In the genomic region with DNA sequence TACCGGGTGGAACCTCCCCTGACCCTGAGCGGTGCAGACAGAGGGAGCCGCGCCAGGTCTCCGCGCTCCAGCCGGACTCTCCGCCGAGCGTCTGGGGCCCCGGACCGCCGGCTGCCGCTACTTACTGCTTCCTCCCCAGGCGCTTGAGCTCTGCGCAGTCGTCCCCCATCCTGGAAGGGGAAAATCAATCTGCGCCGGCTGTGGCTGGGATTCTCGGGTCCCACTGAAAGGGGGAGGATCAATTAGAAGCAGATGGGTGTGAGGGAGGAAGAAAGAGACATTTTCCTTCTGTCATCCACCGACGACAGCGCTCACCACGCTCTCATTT, we compare ENCODE assay signal across 14 mouse cellular contexts. TPM values are rescaled to one million over a fixed set of nuclear protein-coding genes. Genes with fewer than 3 reads are reported as not detected.
DNase-seq lines count a peak whose midpoint lies in the region; ATAC-seq and TF ChIP-seq lines count a peak whose summit lies in the region.
"Had no signal": no experiment of that assay in that cellular context is flagged by ENCODE, and none has a peak within 500 bp of the region (broad histone marks: within the 10 kb centered on the region; RNA-seq: fewer than 3 reads in every experiment).

No protein-coding gene starts in this region.

- DNase-seq in heart, embryonic 10.5 days (ENCODE audit: low spot score): no peak
- no peak for DNase-seq in heart, adult 8-10 months (ENCODE audit: low spot score)
- DNase-seq in kidney, postnatal 0 days (ENCODE audit: low spot score): no peak
- DNase-seq in kidney, adult 11 months: no peak
- no peak for DNase-seq in embryonic facial prominence, embryonic 14.5 days (ENCODE audit: low spot score)
- no peak for DNase-seq in gastrocnemius, postnatal 4 days (ENCODE audit: low spot score in 2 of 2)
- no peak for DNase-seq in cerebellum, postnatal 4 days (ENCODE audit: low spot score in 2 of 2)
- DNase-seq: adrenal gland, postnatal 25 days; lung, embryonic 14.5 days; thymus, postnatal 25 days had no signal

- no peak for TF ChIP-seq CTCF in kidney, postnatal 0 days (IDR thresholded peaks at IDR 0.05; ENCODE audit: low read depth)

- no peak overlapping the region for H3K27ac ChIP-seq in heart, embryonic 10.5 days
- H3K27ac ChIP-seq in kidney, postnatal 0 days: no peak overlapping the region
- H3K27ac ChIP-seq in embryonic facial prominence, embryonic 14.5 days (replicated peaks; ENCODE audit: low read depth, low read length): no peak overlapping the region
- no peak overlapping the region for H3K27ac ChIP-seq in neural tube, embryonic 12.5 days
- H3K27ac ChIP-seq: layer of hippocampus, adult 2 months had no signal

- peaks cover 44% of the 10 kb centered on the region for H3K4me1 ChIP-seq in heart, embryonic 10.5 days
- 0 out of 2 replicates have a peak, but pooled peaks cover 5% of the 10 kb centered on the region for H3K4me1 ChIP-seq in kidney, postnatal 0 days (replicated peaks; ENCODE audit: insufficient read depth, low read length)
- peaks cover 3% of the 10 kb centered on the region; the same call in 1 of the 2 replicates for H3K4me1 ChIP-seq in embryonic facial prominence, embryonic 14.5 days (ENCODE audit: control insufficient read depth, insufficient read depth, low read length)
- H3K4me1 ChIP-seq in neural tube, embryonic 12.5 days: peaks cover 18% of the 10 kb centered on the region

- WGBS in heart, embryonic 10.5 days: 0% methylated on average over 20 of the region's 24 CpGs
- under 1% methylated on average over 24 of the region's 24 CpGs for WGBS in kidney, postnatal 0 days
- whole genome bisulfite sequencing in embryonic facial prominence, embryonic 14.5 days: 1% methylated on average over 17 of the region's 24 CpGs
- WGBS in neural tube, embryonic 12.5 days: 0% methylated on average over 20 of the region's 24 CpGs

- no peaks in the 10 kb centered on the region for H3K36me3 ChIP-seq in heart, embryonic 10.5 days
- no peaks in the 10 kb centered on the region for H3K36me3 ChIP-seq in kidney, postnatal 0 days (ENCODE audit: insufficient read depth, low read length)
- no peaks in the 10 kb centered on the region for H3K36me3 ChIP-seq in embryonic facial prominence, embryonic 14.5 days (ENCODE audit: control insufficient read depth, insufficient read depth, low read length)
- no peaks in the 10 kb centered on the region for H3K36me3 ChIP-seq in neural tube, embryonic 12.5 days

- H3K9me3 ChIP-seq in heart, embryonic 10.5 days: no peaks in the 10 kb centered on the region
- no peaks in the 10 kb centered on the region for H3K9me3 ChIP-seq in kidney, postnatal 0 days (replicated peaks; ENCODE audit: low read length)
- H3K9me3 ChIP-seq in embryonic facial prominence, embryonic 14.5 days (ENCODE audit: control insufficient read depth, low read length): no peaks in the 10 kb centered on the region
- H3K9me3 ChIP-seq in neural tube, embryonic 12.5 days: no peaks in the 10 kb centered on the region

- peak overlapping the region; percentile 44 for H3K4me3 ChIP-seq in heart, embryonic 10.5 days
- H3K4me3 ChIP-seq in kidney, postnatal 0 days (replicated peaks; ENCODE audit: low read depth, low read length): 0 out of 2 replicates have a peak overlapping the region, but pooled peaks have one; percentile 5
- peak overlapping the region; percentile 24 for H3K4me3 ChIP-seq in embryonic facial prominence, embryonic 14.5 days (ENCODE audit: low read depth, low read length)
- no peak overlapping the region for H3K4me3 ChIP-seq in neural tube, embryonic 12.5 days
- H3K4me3 ChIP-seq: layer of hippocampus, adult 2 months had no signal

- peaks cover 99% of the 10 kb centered on the region for H3K27me3 ChIP-seq in heart, embryonic 10.5 days (ENCODE audit: insufficient read depth, poor library complexity, severe bottlenecking)
- peaks cover 89% of the 10 kb centered on the region for H3K27me3 ChIP-seq in kidney, postnatal 0 days (ENCODE audit: insufficient read depth, low read length)
- peaks cover 99% of the 10 kb centered on the region for H3K27me3 ChIP-seq in embryonic facial prominence, embryonic 14.5 days (replicated peaks; ENCODE audit: control insufficient read depth, insufficient read depth, low read length)
- H3K27me3 ChIP-seq in neural tube, embryonic 12.5 days (replicated peaks): peaks cover 99% of the 10 kb centered on the region

- H3K9ac ChIP-seq in kidney, postnatal 0 days (ENCODE audit: low read depth, low read length): no peak overlapping the region
- peak overlapping the region; percentile 37 for H3K9ac ChIP-seq in embryonic facial prominence, embryonic 14.5 days (ENCODE audit: low read depth, low read length)
- no peak overlapping the region for H3K9ac ChIP-seq in neural tube, embryonic 12.5 days
- H3K9ac ChIP-seq: lung, embryonic 14.5 days had no signal

- H3K4me2 ChIP-seq in kidney, postnatal 0 days (ENCODE audit: low read length): no peak overlapping the region
- peak overlapping the region; percentile 41 for H3K4me2 ChIP-seq in embryonic facial prominence, embryonic 14.5 days (ENCODE audit: low read depth, low read length)
- H3K4me2 ChIP-seq in neural tube, embryonic 12.5 days (replicated peaks): peak overlapping the region; percentile 24
- H3K4me2 ChIP-seq: lung, embryonic 14.5 days had no signal

- ATAC-seq in kidney, postnatal 0 days (replicated peaks; ENCODE audit: low FRiP score, low read depth): no peak
- 0 out of 2 replicates have a peak, but pooled peaks have one; percentile 13 for ATAC-seq in embryonic facial prominence, embryonic 14.5 days (ENCODE audit: low read depth)
- no peak for ATAC-seq in neural tube, embryonic 12.5 days (ENCODE audit: low FRiP score, low read depth)

RNA-seq across cellular contexts. Expression of a gene that starts 3.5 kb away (rescaled TPM):
- 1.0 and 4.1 TPM in 2 replicates for polyA plus RNA-seq in heart, embryonic 10.5 days (2016; fragmentation: Nextera tagmentation; extraction: Ambion mirVana)
- under 1 TPM in 2 of 4 experiments, not detected in 2; 0.11 to 0.14 TPM for total RNA-seq in heart, adult 8-10 months (2022)
- polyA plus RNA-seq in kidney, postnatal 0 days (2015; fragmentation: Nextera tagmentation; extraction: Ambion mirVana): not detected in 2 replicates
- 1.7 and 1.9 TPM in 2 replicates for polyA plus RNA-seq in embryonic facial prominence, embryonic 14.5 days (2014; fragmentation: Nextera tagmentation; extraction: Ambion mirVana)
- 2.0 and 2.4 TPM in 2 replicates for polyA plus RNA-seq in neural tube, embryonic 12.5 days (2016; fragmentation: Nextera tagmentation; extraction: Ambion mirVana)
- total RNA-seq in gastrocnemius, postnatal 4 days (2021): under 1 TPM in 1 of 2 experiments, not detected in 1; 0.31 TPM
- total RNA-seq: adrenal gland, postnatal 25 days; layer of hippocampus, adult 2 months; left cerebral cortex, postnatal 10 days had no signal
- polyA plus RNA-seq: C2C12; lung, embryonic 14.5 days had no signal
